ENCODE assay signal across 19 mouse cellular contexts in the genomic region with DNA sequence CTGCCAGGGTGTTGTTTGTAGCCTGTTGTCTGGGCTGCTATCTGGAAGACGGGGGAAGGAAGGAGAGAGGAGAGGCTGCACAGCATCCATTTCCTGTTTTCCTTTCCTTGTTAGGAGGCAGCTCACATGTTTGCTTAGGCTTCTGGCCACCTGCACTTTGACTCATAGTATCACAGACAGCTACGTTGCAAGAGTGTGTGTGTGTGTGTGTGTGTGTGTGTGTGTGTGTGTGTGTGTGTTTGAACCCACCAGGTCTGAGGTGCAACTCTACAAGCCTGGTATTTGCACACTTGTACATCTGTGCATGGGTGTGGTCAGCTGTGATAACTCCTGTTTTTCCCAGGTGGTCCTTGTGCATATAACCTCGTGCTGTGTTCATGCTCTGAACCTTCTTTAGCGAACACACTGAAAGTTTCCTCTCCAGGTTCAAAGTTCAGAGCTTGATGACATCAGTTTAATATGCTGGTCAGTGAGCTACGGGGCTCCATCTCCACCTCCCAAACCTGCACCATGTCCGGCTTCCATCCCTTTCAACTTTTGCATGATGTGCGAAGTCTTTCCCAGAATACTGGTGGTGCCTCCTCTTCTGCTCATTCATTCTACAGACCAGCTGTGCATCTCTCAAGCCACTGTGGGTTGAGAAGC. TPM values are rescaled to one million over a fixed set of nuclear protein-coding genes. Genes with fewer than 3 reads are reported as not detected.
A peak's percentile ranks its signal among the peaks of the same experiment; 100 is the strongest.
DNase-seq lines count a peak whose midpoint lies in the region; ATAC-seq lines count a peak whose summit lies in the region.
"Had no signal": no experiment of that assay in that cellular context is flagged by ENCODE, and none has a peak within 500 bp of the region (broad histone marks: within the 10 kb centered on the region; RNA-seq: fewer than 3 reads in every experiment).

No protein-coding gene starts in this region.

- no peak for ATAC-seq in midbrain, embryonic 11.5 days (ENCODE audit: low FRiP score)
- ATAC-seq: inflammation-experienced regulatory T-cells, adult 6 months had no signal

- H3K27ac ChIP-seq in midbrain, embryonic 11.5 days (ENCODE audit: low read depth, low read length), result no peak overlapping the region
- H3K27ac ChIP-seq in midbrain, embryonic 10.5 days (replicated peaks), result no peak overlapping the region; the same call in 1 of the 2 replicates
- H3K27ac ChIP-seq: lung, embryonic 15.5 days had no signal

- no peak overlapping the region for H3K9ac ChIP-seq in midbrain, embryonic 11.5 days (ENCODE audit: low read length)
- H3K9ac ChIP-seq: lung, embryonic 15.5 days had no signal

- H3K4me1 ChIP-seq in midbrain, embryonic 11.5 days (ENCODE audit: control insufficient read depth, insufficient read depth, low read length), result no peaks in the 10 kb centered on the region
- no peaks in the 10 kb centered on the region for H3K4me1 ChIP-seq in midbrain, embryonic 10.5 days
- H3K4me1 ChIP-seq: lung, embryonic 15.5 days had no signal

- H3K27me3 ChIP-seq in midbrain, embryonic 11.5 days (ENCODE audit: control insufficient read depth, insufficient read depth, low read length), result no peaks in the 10 kb centered on the region
- no peaks in the 10 kb centered on the region for H3K27me3 ChIP-seq in midbrain, embryonic 10.5 days (ENCODE audit: low read depth, poor library complexity, severe bottlenecking)
- H3K27me3 ChIP-seq: lung, embryonic 15.5 days; Patski had no signal

- no peaks in the 10 kb centered on the region for H3K9me3 ChIP-seq in midbrain, embryonic 11.5 days (ENCODE audit: control insufficient read depth, low read length)
- peaks cover 8% of the 10 kb centered on the region; the same call in 1 of the 2 replicates for H3K9me3 ChIP-seq in midbrain, embryonic 10.5 days (replicated peaks)
- H3K9me3 ChIP-seq: lung, embryonic 15.5 days had no signal

- no peaks in the 10 kb centered on the region for H3K36me3 ChIP-seq in midbrain, embryonic 11.5 days (ENCODE audit: control insufficient read depth, insufficient read depth, low read length)
- H3K36me3 ChIP-seq in midbrain, embryonic 10.5 days, result peaks cover 3% of the 10 kb centered on the region; the same call in 1 of the 2 replicates
- H3K36me3 ChIP-seq: lung, embryonic 15.5 days had no signal

- H3K4me3 ChIP-seq in midbrain, embryonic 11.5 days (ENCODE audit: low read depth, low read length), result no peak overlapping the region
- no peak overlapping the region for H3K4me3 ChIP-seq in midbrain, embryonic 10.5 days
- H3K4me3 ChIP-seq: erythroblast, embryonic 14.5 days; lung, embryonic 15.5 days had no signal

- peak; percentile 91 for DNase-seq in heart, adult 11 months
- DNase-seq in heart, postnatal 36 days, result no peak
- DNase-seq in midbrain, embryonic 11.5 days (ENCODE audit: low spot score, missing footprints), result peak; percentile 41
- DNase-seq in midbrain, embryonic 10.5 days (ENCODE audit: low spot score), result no peak
- DNase-seq in kidney, postnatal 36 days, result peak; percentile 29 to 55
- DNase-seq in yolk sac, embryonic 10.5 days (ENCODE audit: low spot score), result peak; percentile 66
- DNase-seq in adrenal gland, postnatal 10 days, result no peak
- DNase-seq in layer of hippocampus, adult 9-10 months (ENCODE audit: low spot score), result no peak
- DNase-seq: cerebellum, adult 9-10 months; embryo, embryonic 11 days; gastrocnemius, postnatal 14 days; left cerebral cortex, postnatal 4 days; midbrain, embryonic 14.5 days; right cerebral cortex, postnatal 25 days; thymus, postnatal 25 days had no signal

- intact Hi-C loops in heart, postnatal 36 days (cut with DNase I), result no loop called here

- H3K4me2 ChIP-seq in midbrain, embryonic 11.5 days, result no peak overlapping the region
- H3K4me2 ChIP-seq: lung, embryonic 15.5 days had no signal

- 87% methylated on average over 7 of the region's 7 CpGs for WGBS in midbrain, embryonic 11.5 days
- WGBS in midbrain, embryonic 10.5 days, result 88% methylated on average over 7 of the region's 7 CpGs

RNA-seq across cellular contexts. Expression of gene Nek2, which starts 27.2 kb away (rescaled TPM):
- under 1 TPM; 0.53 to 0.70 TPM for total RNA-seq in heart, postnatal 36 days (2021)
- 46.5 and 51.7 TPM in 2 replicates for polyA plus RNA-seq in midbrain, embryonic 11.5 days (2014; fragmentation: Nextera tagmentation; extraction: Ambion mirVana)
- polyA plus RNA-seq in midbrain, embryonic 10.5 days (2016; fragmentation: Nextera tagmentation; extraction: Ambion mirVana), result 63.3 and 66.6 TPM in 2 replicates
- total RNA-seq in adrenal gland, postnatal 10 days (2021), result 10 to 100 TPM in 1 of 2 experiments, 1 to 10 TPM in 1; 8.8 to 10.5 TPM

Comparison
In these comparisons a context has a peak if more than half of its experiments do, and no peak if none do; other contexts are left out.
1. DNase-seq: peak in heart, adult 11 months (single experiment), midbrain, embryonic 11.5 days (single experiment), kidney, postnatal 36 days (2 of 2) and yolk sac, embryonic 10.5 days (single experiment); none in heart, postnatal 36 days (0 of 2), midbrain, embryonic 10.5 days (single experiment), adrenal gland, postnatal 10 days (single experiment) and layer of hippocampus, adult 9-10 months (single experiment).
2. RNA of gene Nek2, which starts 27.2 kb away (total RNA-seq): 8.8 to 10.5 TPM in adrenal gland, postnatal 10 days; 0.53 to 0.70 TPM in heart, postnatal 36 days; every median in the first group is over 4 times any median in the second.